Mouse (Mus musculus) midbrain, embryonic 11.5 days (tissue): ENCODE data around the gene Vash1. TPM values are rescaled to one million over a fixed set of nuclear protein-coding genes. Genes with fewer than 3 reads are reported as not detected.

Experiments used
- ATAC-seq: fragments of 200-750 bp; cut with Nextera tagmentation; 2 replicates; pipeline ENCODE4 v1.8.0; 2017; ENCODE audit warnings: moderate TSS enrichment, moderate library complexity; ENCODE audit not compliant: low FRiP score
- DNase-seq: peaks from one replicate; pipeline ENCODE4 v3.0.0; 2015; ENCODE audit warnings: low spot score; ENCODE audit errors: missing footprints
- H3K27ac ChIP-seq: fragments of 300-500 bp; sonication (generic); 2 replicates; pipeline ENCODE4 v1.5.1; 2014; ENCODE audit warnings: low read depth, low read length
- H3K27me3 ChIP-seq: fragments of 300-500 bp; sonication (generic); 2 replicates; pipeline ENCODE4 v1.6.1; 2014; ENCODE audit warnings: mild to moderate bottlenecking, low read length, moderate library complexity, mixed read lengths; ENCODE audit not compliant: control insufficient read depth, insufficient read depth
- H3K36me3 ChIP-seq: fragments of 300-500 bp; sonication (generic); 2 replicates; pipeline ENCODE4 v1.6.1; 2014; ENCODE audit warnings: mild to moderate bottlenecking, low read length, moderate library complexity, mixed read lengths; ENCODE audit not compliant: control insufficient read depth, insufficient read depth
- H3K4me1 ChIP-seq: fragments of 300-500 bp; sonication (generic); 2 replicates; pipeline ENCODE4 v1.6.1; 2014; ENCODE audit warnings: low read length; ENCODE audit not compliant: control insufficient read depth, insufficient read depth
- H3K4me2 ChIP-seq: fragments of 300-500 bp; sonication (generic); 2 replicates; pipeline ENCODE4 v1.6.1; 2014; ENCODE audit warnings: mild to moderate bottlenecking, moderate library complexity
- H3K4me3 ChIP-seq: fragments of 300-500 bp; sonication (generic); 2 replicates; pipeline ENCODE4 v1.5.1; 2014; ENCODE audit warnings: low read depth, low read length
- H3K9ac ChIP-seq: fragments of 300-500 bp; sonication (generic); 2 replicates; pipeline ENCODE4 v1.6.1; 2014; ENCODE audit warnings: low read length
- H3K9me3 ChIP-seq: fragments of 300-500 bp; sonication (generic); 2 replicates; pipeline ENCODE4 v1.6.1; 2016; ENCODE audit warnings: low read length; ENCODE audit not compliant: control insufficient read depth
- WGBS: fragments of 180-500 bp; shearing (Covaris S2); extraction: QIAGEN DNeasy Blood & Tissue Kit; methylation state at CpG from one replicate; pipeline ENCODE4 v1.1.7; 2014; 5-methylcytosine and 5-hydroxymethylcytosine counted together
- polyA plus RNA-seq: library from polyadenylated mRNA; unstranded; fragments of >200 nt; fragmentation: Nextera tagmentation; extraction: Ambion mirVana; gene quantifications from 2 replicates; pipeline ENCODE4 v1.2.1, GENCODE M21; 2014

Vash1 gene
- polyA plus RNA-seq, 1 experiment from 2014 or later = 22.7 TPM

GRCm38 (mm10) chr12:86648489-86648888, 30.0 kb upstream of the Vash1 start:
- Histone ChIP-seq H3K27ac (no peak overlapping the region), H3K36me3 (no peaks in the 10 kb centered on the region), H3K9me3 (no peaks in the 10 kb centered on the region), H3K27me3 (no peaks in the 10 kb centered on the region), H3K4me3 (no peak overlapping the region), H3K4me2 (no peak overlapping the region), H3K9ac (no peak overlapping the region), H3K4me1 (peaks cover 10% of the 10 kb centered on the region; the same call in 1 of the 2 replicates)
- WGBS = 72% methylated on average over 3 of the region's 3 CpGs
- ATAC-seq (no peak), DNase-seq (no peak)

- no peak overlapping the region for H3K27ac ChIP-seq
- peaks cover 2% of the 10 kb centered on the region for H3K4me1 ChIP-seq
- H3K4me3 ChIP-seq = no peak overlapping the region
- H3K36me3 ChIP-seq = no peaks in the 10 kb centered on the region
- H3K9ac ChIP-seq = no peak overlapping the region
- 87% methylated on average over 8 of the region's 8 CpGs for WGBS
- no peak for ATAC-seq
- H3K4me2 ChIP-seq = no peak overlapping the region
- no peaks in the 10 kb centered on the region for H3K9me3 ChIP-seq
- DNase-seq = no peak
- H3K27me3 ChIP-seq = no peaks in the 10 kb centered on the region
Measured at GRCm38 (mm10) chr12:86651301-86651860, 27.1 kb upstream of the Vash1 start.

- H3K4me1 ChIP-seq = no peaks in the 10 kb centered on the region; the same call in 1 of the 2 replicates
- ATAC-seq (no peak), DNase-seq (no peak)
- H3K27me3 ChIP-seq = no peaks in the 10 kb centered on the region
- 77% methylated on average over 4 of the region's 4 CpGs for WGBS
- H3K4me3 ChIP-seq = no peak overlapping the region
- H3K36me3 ChIP-seq = no peaks in the 10 kb centered on the region
- H3K9me3 ChIP-seq = no peaks in the 10 kb centered on the region
- H3K4me2 ChIP-seq = no peak overlapping the region
- no peak overlapping the region for H3K27ac ChIP-seq
- no peak overlapping the region for H3K9ac ChIP-seq
Measured at GRCm38 (mm10) chr12:86652570-86653041, 25.9 kb upstream of the Vash1 start.

- ATAC-seq = peak; percentile 61
- Histone ChIP-seq H3K36me3 (no peaks in the 10 kb centered on the region), H3K9ac (no peak overlapping the region), H3K4me3 (no peak overlapping the region), H3K4me1 (peaks cover 8% of the 10 kb centered on the region), H3K27me3 (no peaks in the 10 kb centered on the region), H3K4me2 (no peak overlapping the region), H3K27ac (peak overlapping the region; percentile 61; the same call in 1 of the 2 replicates), H3K9me3 (no peaks in the 10 kb centered on the region)
- peak; percentile 88 for DNase-seq
- 22% methylated on average over 6 of the region's 6 CpGs for WGBS
Measured at GRCm38 (mm10) chr12:86659447-86659968, 19.0 kb upstream of the Vash1 start.

GRCm38 (mm10) chr12:86660466-86660865, 18.0 kb upstream of the Vash1 start:
- Histone ChIP-seq H3K9me3 (no peaks in the 10 kb centered on the region), H3K36me3 (no peaks in the 10 kb centered on the region), H3K9ac (no peak overlapping the region), H3K4me1 (peaks cover 8% of the 10 kb centered on the region), H3K4me3 (no peak overlapping the region), H3K27me3 (no peaks in the 10 kb centered on the region), H3K27ac (no peak overlapping the region), H3K4me2 (no peak overlapping the region)
- peak; percentile 53 for DNase-seq
- WGBS = 87% methylated on average over 2 of the region's 2 CpGs
- ATAC-seq = no peak

- Histone ChIP-seq H3K27ac (no peak overlapping the region), H3K9me3 (no peaks in the 10 kb centered on the region), H3K27me3 (no peaks in the 10 kb centered on the region), H3K4me3 (no peak overlapping the region), H3K9ac (no peak overlapping the region), H3K4me2 (no peak overlapping the region), H3K36me3 (no peaks in the 10 kb centered on the region), H3K4me1 (no peaks in the 10 kb centered on the region)
- 64% methylated on average over 3 of the region's 3 CpGs for WGBS
- no peak for ATAC-seq
- peak; percentile 33 for DNase-seq
Measured at GRCm38 (mm10) chr12:86665656-86666055, 12.8 kb upstream of the Vash1 start.

GRCm38 (mm10) chr12:86668404-86668803, 10.1 kb upstream of the Vash1 start:
- no peaks in the 10 kb centered on the region for H3K36me3 ChIP-seq
- 93% methylated on average over 2 of the region's 2 CpGs for WGBS
- no peak overlapping the region for H3K4me2 ChIP-seq
- ATAC-seq (no peak), DNase-seq (no peak)
- H3K27me3 ChIP-seq = no peaks in the 10 kb centered on the region
- H3K4me1 ChIP-seq = no peaks in the 10 kb centered on the region
- H3K27ac ChIP-seq = no peak overlapping the region
- H3K9me3 ChIP-seq = no peaks in the 10 kb centered on the region
- H3K4me3 ChIP-seq = no peak overlapping the region
- H3K9ac ChIP-seq = no peak overlapping the region

- Histone ChIP-seq H3K36me3 (no peaks in the 10 kb centered on the region), H3K9me3 (no peaks in the 10 kb centered on the region), H3K4me1 (no peaks in the 10 kb centered on the region), H3K9ac (no peak overlapping the region), H3K27me3 (no peaks in the 10 kb centered on the region), H3K4me3 (no peak overlapping the region), H3K4me2 (no peak overlapping the region), H3K27ac (no peak overlapping the region)
- ATAC-seq (no peak), DNase-seq (peak; percentile 59)
- 79% methylated on average over 4 of the region's 4 CpGs for whole genome bisulfite sequencing
Measured at GRCm38 (mm10) chr12:86672105-86672504, 6.4 kb upstream of the Vash1 start.

- Histone ChIP-seq H3K4me3 (no peak overlapping the region), H3K36me3 (no peaks in the 10 kb centered on the region), H3K27me3 (no peaks in the 10 kb centered on the region), H3K9ac (no peak overlapping the region), H3K4me2 (no peak overlapping the region), H3K9me3 (no peaks in the 10 kb centered on the region), H3K27ac (no peak overlapping the region), H3K4me1 (no peaks in the 10 kb centered on the region)
- 81% methylated on average over 5 of the region's 5 CpGs for WGBS
- ATAC-seq = no peak
- DNase-seq = no peak
Measured at GRCm38 (mm10) chr12:86672507-86672906, 6.0 kb upstream of the Vash1 start.
